Mouse (Mus musculus) testis, adult 2 months (tissue): ENCODE results near the gene Kdsr. TPM values are rescaled to one million over a fixed set of nuclear protein-coding genes. Genes with fewer than 3 reads are reported as not detected.

ENCODE experiments used
- H3K27ac ChIP-seq: fragments of 200-500 bp; 2 replicates; pipeline ENCODE4 v1.5.1; 2012; ENCODE audit warnings: low read depth, low read length; ENCODE audit not compliant: control insufficient read depth, insufficient read depth
- H3K27me3 ChIP-seq: fragments of 200-500 bp; 2 replicates; pipeline ENCODE4 v1.6.1; 2012; ENCODE audit warnings: mild to moderate bottlenecking, low read length, moderate library complexity; ENCODE audit not compliant: control insufficient read depth, insufficient read depth
- H3K36me3 ChIP-seq: fragments of 200-500 bp; 2 replicates; pipeline ENCODE4 v1.6.1; 2012; ENCODE audit warnings: mild to moderate bottlenecking, low read length; ENCODE audit not compliant: control insufficient read depth, insufficient read depth
- H3K4me1 ChIP-seq: fragments of 200-500 bp; 2 replicates; pipeline ENCODE4 v1.6.1; 2012; ENCODE audit warnings: low read length; ENCODE audit not compliant: control insufficient read depth, insufficient read depth
- H3K4me3 ChIP-seq: fragments of 200-500 bp; 2 replicates; pipeline ENCODE4 v1.5.1; 2012; ENCODE audit warnings: low read depth, mild to moderate bottlenecking, low read length, moderate library complexity, mixed read lengths; ENCODE audit not compliant: control insufficient read depth
- CTCF ChIP-seq: fragments of 200-500 bp; IDR thresholded peaks from 2 replicates; pipeline ENCODE4 v1.5.1; 2012; ENCODE audit warnings: low read depth, mild to moderate bottlenecking, inconsistent platforms, low read length, moderate library complexity; ENCODE audit not compliant: control insufficient read depth, insufficient read depth, insufficient replicate concordance
- POLR2A ChIP-seq: fragments of 200-500 bp; IDR thresholded peaks from 2 replicates; pipeline ENCODE4 v1.6.1; 2012; ENCODE audit warnings: low read depth, mild to moderate bottlenecking, inconsistent platforms, low read length, moderate library complexity; ENCODE audit not compliant: control insufficient read depth
- polyA plus RNA-seq: library from polyadenylated mRNA; depleted of rRNA; stranded (reverse); fragments of >200 nt; gene quantifications from 2 replicates; pipeline ENCODE4 v1.2.3, GENCODE M21; 2012; rRNA removed

The Kdsr gene
- polyA plus RNA-seq, 1 experiment: 1.5 TPM

DNA sequence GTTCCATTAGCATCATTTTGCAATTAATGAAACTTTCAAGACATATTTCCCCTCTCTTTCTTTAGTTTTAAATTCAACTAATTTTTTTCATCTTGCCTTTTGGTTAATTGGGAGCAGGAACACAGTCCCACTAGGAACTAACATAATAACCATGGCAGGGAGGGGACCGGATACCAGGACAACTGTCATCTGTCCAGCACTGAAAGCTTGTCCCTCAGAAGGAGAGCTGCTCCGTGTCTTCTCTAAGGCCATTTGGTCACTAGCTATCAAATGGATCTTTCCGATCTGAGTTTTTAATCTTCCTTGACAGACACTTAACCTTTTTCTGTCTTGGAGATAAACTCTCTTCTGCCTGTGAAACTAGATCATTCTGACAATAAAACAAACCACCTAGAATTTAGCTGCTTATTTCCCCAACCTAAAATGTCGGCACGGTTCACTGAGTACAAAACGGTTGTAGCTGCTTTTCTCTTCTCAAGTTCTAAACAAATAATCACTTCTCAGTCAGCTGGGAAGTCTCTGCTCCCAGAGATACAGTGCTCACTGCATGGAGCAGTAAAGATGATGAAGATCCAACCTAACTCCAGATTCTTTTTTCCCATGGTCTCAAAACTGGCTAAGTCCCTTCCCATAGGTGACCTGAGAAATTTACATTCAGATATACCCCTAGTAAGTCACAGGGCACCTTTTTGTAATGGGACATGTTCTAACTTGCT is 79.6 kb downstream of the Kdsr start:
- H3K36me3 ChIP-seq: no peaks in the 10 kb centered on the region
- no peaks in the 10 kb centered on the region for H3K27me3 ChIP-seq
- TF ChIP-seq POLR2A (no peak), CTCF (no peak)
- H3K4me3 ChIP-seq: no peak overlapping the region
- no peak overlapping the region for H3K27ac ChIP-seq
- no peaks in the 10 kb centered on the region for H3K4me1 ChIP-seq

DNA sequence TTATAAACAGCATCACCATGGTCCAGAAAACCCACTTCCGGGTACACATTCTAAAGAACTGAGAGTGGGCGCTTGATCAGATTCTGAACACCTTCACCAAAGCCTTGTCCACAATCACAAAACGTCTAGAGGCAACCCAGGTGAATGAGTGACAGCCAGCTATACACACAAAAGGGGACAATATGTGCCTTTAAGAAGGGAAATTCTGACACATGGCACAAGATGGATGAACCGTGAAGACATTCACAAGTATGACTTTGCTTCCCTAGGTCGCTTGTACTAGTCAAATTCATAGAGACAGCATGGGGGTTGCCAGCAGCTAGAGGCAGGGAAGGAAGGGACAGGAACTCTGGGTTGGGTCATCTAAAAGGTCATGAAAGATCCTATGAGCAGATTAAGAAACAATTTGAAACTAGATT is 81.5 kb downstream of the Kdsr start:
- Histone ChIP-seq H3K27me3 (no peaks in the 10 kb centered on the region), H3K4me1 (no peaks in the 10 kb centered on the region), H3K4me3 (no peak overlapping the region), H3K27ac (no peak overlapping the region), H3K36me3 (no peaks in the 10 kb centered on the region)
- no peak for TF ChIP-seq CTCF
- no peak for TF ChIP-seq POLR2A

Other genes starting within 250 kb of the Kdsr start
- 0.11 and 0.12 TPM in 2 replicates for gene Bcl2, start 45.5 kb downstream of the Kdsr start, polyA plus RNA-seq
- 5.5 and 7.1 TPM in 2 replicates for gene Vps4b, start 37.0 kb upstream of the Kdsr start, polyA plus RNA-seq
- 0.14 TPM in 1 of 2 replicates, not detected in the other for gene Serpinb5, start 101.4 kb upstream of the Kdsr start, polyA plus RNA-seq
- not detected in 2 replicates for gene Serpinb12, start 174.7 kb upstream of the Kdsr start, polyA plus RNA-seq
- gene Serpinb13, start 221.3 kb upstream of the Kdsr start, polyA plus RNA-seq: not detected in 2 replicates